Mouse (Mus musculus) liver, adult 2 months (tissue): ENCODE measurements around the gene Ift122.

Experiments
- CTCF ChIP-seq: fragments of 200-500 bp; IDR thresholded peaks from 2 replicates; pipeline ENCODE4 v1.5.1; 2011; ENCODE audit warnings: low read depth, low read length, control low read depth
- POLR2A ChIP-seq: fragments of 200-500 bp; IDR thresholded peaks from 2 replicates; pipeline ENCODE4 v1.6.1; 2011; ENCODE audit warnings: low read length, control low read depth; ENCODE audit not compliant: insufficient read depth; ENCODE audit errors: extremely low read depth

GRCm38 (mm10) chr6:115908421-115908982, 55.2 kb downstream of the Ift122 start:
- TF ChIP-seq CTCF (no peak), POLR2A (no peak)
